Mouse (Mus musculus): ENCODE data around the gene Mob3b.

GRCm38 (mm10) chr4:34976916-34977702 lies 180.2 kb downstream of the Mob3b start:
- TF ChIP-seq CTCF (IDR thresholded peaks at IDR 0.05; ENCODE audit: low read depth, low read length) (no peak), POLR2A (IDR thresholded peaks at IDR 0.05; ENCODE audit: insufficient read depth, low read length) (no peak), EP300 (IDR thresholded peaks at IDR 0.05; ENCODE audit: insufficient read depth, low read depth, low read length) (no peak)

Measured in ES-Bruce4 (cell line).